Mouse (Mus musculus) kidney, postnatal 4 days (tissue): ENCODE results near the gene Trim27.

Source experiments
- DNase-seq, 2 experiments: peaks; one replicate each; pipeline ENCODE4 v3.0.0; 2021; ENCODE audit warnings: mixed read lengths in 2 of 2

Trim27 gene

GRCm38 (mm10) chr13:21221656-21222462 lies 42.6 kb downstream of the Trim27 start:
- DNase-seq: no peak

- DNase-seq: peak; percentile 87 to 91
These were observed 43.3 kb downstream of the Trim27 start for GRCm38 (mm10) chr13:21222463-21223022.

- peak; percentile 25 to 39 for DNase-seq
These were observed 44.0 kb downstream of the Trim27 start for GRCm38 (mm10) chr13:21223242-21223655.

- no peak for DNase-seq
These were observed 45.1 kb downstream of the Trim27 start for GRCm38 (mm10) chr13:21224376-21224775.

GRCm38 (mm10) chr13:21225206-21225605 lies 46.0 kb downstream of the Trim27 start:
- no peak for DNase-seq

- DNase-seq: no peak
These were observed 46.8 kb downstream of the Trim27 start for GRCm38 (mm10) chr13:21226031-21226430.

GRCm38 (mm10) chr13:21233732-21234705 lies 54.8 kb downstream of the Trim27 start:
- peak; percentile 83 to 88 for DNase-seq

GRCm38 (mm10) chr13:21236714-21237113 lies 57.5 kb downstream of the Trim27 start:
- DNase-seq: peak in 1 of 2 experiments; percentile 14

GRCm38 (mm10) chr13:21237161-21237560 lies 57.9 kb downstream of the Trim27 start:
- no peak for DNase-seq

- DNase-seq: peak; percentile 10 to 26
These were observed 61.5 kb downstream of the Trim27 start for GRCm38 (mm10) chr13:21240788-21241187.

- peak; percentile 31 to 49 for DNase-seq
These were observed 63.3 kb downstream of the Trim27 start for GRCm38 (mm10) chr13:21242408-21243125.

- DNase-seq: peak in 1 of 2 experiments; percentile 8
These were observed 64.0 kb downstream of the Trim27 start for GRCm38 (mm10) chr13:21243196-21243595.

GRCm38 (mm10) chr13:21244089-21244488 lies 64.8 kb downstream of the Trim27 start:
- DNase-seq: no peak
